Mouse (Mus musculus): ENCODE measurements at regions not wholly inside any gene's neighbourhood (a gene's known extent, or its start where the extent isn't known, plus 50 kb on each side); places are given as distances from the start of the nearest gene placed in this dataset.

- TF ChIP-seq POLR2A (IDR thresholded peaks at IDR 0.05; ENCODE audit: extremely low read depth, insufficient read depth, low read length) (no peak), CTCF (IDR thresholded peaks at IDR 0.05; ENCODE audit: extremely low read depth, insufficient read depth, low read length) (no peak)
These were observed 173.2 kb upstream of the Tox3 start for GRCm38 (mm10) chr8:90521393-90521792.
